Mouse (Mus musculus) midbrain, embryonic 16.5 days (tissue): ENCODE measurements at regions not wholly inside any gene's neighbourhood (a gene's known extent, or its start where the extent isn't known, plus 50 kb on each side); places are given as distances from the start of the nearest gene placed in this dataset.
A peak's percentile ranks its signal among the peaks of the same experiment; 100 is the strongest.

Source experiments
- ATAC-seq: fragments of 200-750 bp; cut with Nextera tagmentation; 2 replicates; pipeline ENCODE4 v1.8.0; 2017; ENCODE audit warnings: moderate TSS enrichment
- H3K27ac ChIP-seq: fragments of 300-500 bp; sonication (generic); 2 replicates; pipeline ENCODE4 v1.5.1; 2014; ENCODE audit warnings: mild to moderate bottlenecking, low read length, mixed read lengths
- H3K27me3 ChIP-seq: fragments of 300-500 bp; sonication (generic); 2 replicates; pipeline ENCODE4 v1.6.1; 2014; ENCODE audit warnings: low read depth, low read length, mixed read lengths; ENCODE audit not compliant: control insufficient read depth, insufficient read depth
- H3K36me3 ChIP-seq: fragments of 300-500 bp; sonication (generic); 2 replicates; pipeline ENCODE4 v1.6.1; 2014; ENCODE audit warnings: mild to moderate bottlenecking, low read length, moderate library complexity, mixed read lengths; ENCODE audit not compliant: control insufficient read depth, insufficient read depth
- H3K4me1 ChIP-seq: fragments of 300-500 bp; sonication (generic); 2 replicates; pipeline ENCODE4 v1.6.1; 2014; ENCODE audit warnings: mild to moderate bottlenecking, low read length, mixed read lengths; ENCODE audit not compliant: control insufficient read depth, insufficient read depth
- H3K4me2 ChIP-seq: fragments of 300-500 bp; sonication (generic); 2 replicates; pipeline ENCODE4 v1.6.1; 2014; ENCODE audit warnings: mild to moderate bottlenecking, low read length, mixed read lengths
- H3K4me3 ChIP-seq: fragments of 300-500 bp; sonication (generic); 2 replicates; pipeline ENCODE4 v1.5.1; 2014; ENCODE audit warnings: low read depth, mild to moderate bottlenecking, low read length, moderate library complexity, mixed read lengths
- H3K9ac ChIP-seq: fragments of 300-500 bp; sonication (generic); 2 replicates; pipeline ENCODE4 v1.6.1; 2014; ENCODE audit warnings: low read depth, low read length, mixed read lengths
- H3K9me3 ChIP-seq: fragments of 300-500 bp; sonication (generic); replicated peaks from 2 replicates; pipeline ENCODE4 v1.6.1; 2014; ENCODE audit warnings: mild to moderate bottlenecking, low read length, mixed read lengths; ENCODE audit not compliant: control insufficient read depth, poor library complexity, severe bottlenecking
- WGBS: fragments of 180-500 bp; shearing (Covaris S2); extraction: QIAGEN DNeasy Blood & Tissue Kit; methylation state at CpG from one replicate; pipeline ENCODE4 v1.1.7; 2014; 5-methylcytosine and 5-hydroxymethylcytosine counted together

- no peaks in the 10 kb centered on the region for H3K36me3 ChIP-seq
- WGBS = 92% methylated on average over 3 of the region's 3 CpGs
- H3K4me1 ChIP-seq = peaks cover 18% of the 10 kb centered on the region
- no peak overlapping the region for H3K4me2 ChIP-seq
- H3K27me3 ChIP-seq = no peaks in the 10 kb centered on the region
- H3K9me3 ChIP-seq = no peaks in the 10 kb centered on the region
- H3K4me3 ChIP-seq = no peak overlapping the region
- H3K27ac ChIP-seq = no peak overlapping the region
- no peak overlapping the region for H3K9ac ChIP-seq
- ATAC-seq = no peak
Measured at GRCm38 (mm10) chr17:31788316-31788715, 67.3 kb downstream of the Sik1 start.

- 81% methylated on average over 9 of the region's 9 CpGs for WGBS
- Histone ChIP-seq H3K27ac (0 out of 2 replicates have a peak overlapping the region, but pooled peaks have one; percentile 44), H3K4me3 (no peak overlapping the region), H3K4me2 (no peak overlapping the region), H3K9me3 (no peaks in the 10 kb centered on the region), H3K27me3 (no peaks in the 10 kb centered on the region), H3K9ac (no peak overlapping the region), H3K4me1 (peaks cover 18% of the 10 kb centered on the region), H3K36me3 (no peaks in the 10 kb centered on the region)
- no peak for ATAC-seq
Measured at GRCm38 (mm10) chr17:31789068-31789583, 66.5 kb downstream of the Sik1 start.

- peak; percentile 46 for ATAC-seq
- peak overlapping the region; percentile 23 for H3K4me2 ChIP-seq
Measured at GRCm38 (mm10) chr17:31789906-31790279, 65.7 kb downstream of the Sik1 start.

GRCm38 (mm10) chr17:31790280-31791063, 65.1 kb downstream of the Sik1 start:
- Histone ChIP-seq H3K9me3 (no peaks in the 10 kb centered on the region), H3K27ac (peak overlapping the region; percentile 58), H3K36me3 (no peaks in the 10 kb centered on the region), H3K4me1 (peaks cover 18% of the 10 kb centered on the region), H3K4me3 (no peak overlapping the region), H3K4me2 (peak overlapping the region; percentile 23), H3K9ac (peak overlapping the region; percentile 27; the same call in 1 of the 2 replicates), H3K27me3 (no peaks in the 10 kb centered on the region)
- peak; percentile 71 for ATAC-seq
- 3% methylated on average over 22 of the region's 22 CpGs for WGBS

More at GRCm38 (mm10) chr17:31789906-31790279, 65.7 kb downstream of the Sik1 start:
- H3K4me1 ChIP-seq = peaks cover 18% of the 10 kb centered on the region
- no peak overlapping the region for H3K4me3 ChIP-seq
- H3K36me3 ChIP-seq = no peaks in the 10 kb centered on the region
- H3K27ac ChIP-seq = peak overlapping the region; percentile 58
- H3K9ac ChIP-seq = peak overlapping the region; percentile 27; the same call in 1 of the 2 replicates
- WGBS = 5% methylated on average over 5 of the region's 5 CpGs
- H3K9me3 ChIP-seq = no peaks in the 10 kb centered on the region
- no peaks in the 10 kb centered on the region for H3K27me3 ChIP-seq

- Histone ChIP-seq H3K36me3 (no peaks in the 10 kb centered on the region), H3K9me3 (no peaks in the 10 kb centered on the region), H3K4me3 (no peak overlapping the region), H3K9ac (no peak overlapping the region), H3K27me3 (no peaks in the 10 kb centered on the region), H3K27ac (no peak overlapping the region), H3K4me1 (peaks cover 18% of the 10 kb centered on the region), H3K4me2 (no peak overlapping the region)
- ATAC-seq = no peak
- WGBS = 94% methylated on average over 17 of the region's 17 CpGs
Measured at GRCm38 (mm10) chr17:31791656-31792055, 63.9 kb downstream of the Sik1 start.

GRCm38 (mm10) chr17:31793040-31793439, 62.6 kb downstream of the Sik1 start:
- no peak overlapping the region for H3K4me3 ChIP-seq
- 93% methylated on average over 5 of the region's 5 CpGs for WGBS
- H3K9me3 ChIP-seq = no peaks in the 10 kb centered on the region
- no peaks in the 10 kb centered on the region for H3K27me3 ChIP-seq
- no peak overlapping the region for H3K27ac ChIP-seq
- ATAC-seq = no peak
- H3K4me1 ChIP-seq = peaks cover 18% of the 10 kb centered on the region
- H3K4me2 ChIP-seq = no peak overlapping the region
- H3K36me3 ChIP-seq = no peaks in the 10 kb centered on the region
- no peak overlapping the region for H3K9ac ChIP-seq

- H3K4me2 ChIP-seq = no peak overlapping the region
- H3K9me3 ChIP-seq = no peaks in the 10 kb centered on the region
- H3K4me3 ChIP-seq = no peak overlapping the region
- no peaks in the 10 kb centered on the region for H3K36me3 ChIP-seq
- H3K4me1 ChIP-seq = peaks cover 18% of the 10 kb centered on the region
- no peak overlapping the region for H3K27ac ChIP-seq
- H3K9ac ChIP-seq = no peak overlapping the region
- H3K27me3 ChIP-seq = no peaks in the 10 kb centered on the region
- WGBS = 43% methylated on average over 10 of the region's 10 CpGs
- no peak for ATAC-seq
Measured at GRCm38 (mm10) chr17:31793521-31793920, 62.1 kb downstream of the Sik1 start.

- H3K9ac ChIP-seq = no peak overlapping the region
- no peak overlapping the region for H3K27ac ChIP-seq
- H3K4me1 ChIP-seq = peaks cover 18% of the 10 kb centered on the region
- WGBS = 79% methylated on average over 4 of the region's 4 CpGs
- H3K27me3 ChIP-seq = no peaks in the 10 kb centered on the region
- no peak overlapping the region for H3K4me2 ChIP-seq
- no peaks in the 10 kb centered on the region for H3K36me3 ChIP-seq
- no peak for ATAC-seq
- H3K4me3 ChIP-seq = no peak overlapping the region
- H3K9me3 ChIP-seq = no peaks in the 10 kb centered on the region
Measured at GRCm38 (mm10) chr17:31793964-31794363, 61.6 kb downstream of the Sik1 start.
